Mouse (Mus musculus) heart, postnatal 36 days (tissue): ENCODE measurements around the gene Tada3. TPM values are rescaled to one million over a fixed set of nuclear protein-coding genes. Genes with fewer than 3 reads are reported as not detected.
"Not testable (repeated sequence)": the region's sequence is repeated elsewhere in the genome, so short reads cannot be mapped to it uniquely, and the experiment has no call there.

Experiments
- DNase-seq, 2 experiments: peaks; one replicate each; pipeline ENCODE4 v3.0.0; 2021 to 2022
- intact Hi-C: fragments of 180-260 bp; cut with DNase I; formaldehyde crosslinking; loops from one replicate; pipeline ENCODE4 v1.15.1; 2025
- microRNA-seq, 2 experiments: library from miRNA; unstranded; fragments of <30 nt; microRNA quantifications; one replicate each; pipeline ENCODE4 v1.2.0; 2021; ENCODE audit warnings: borderline number of aligned reads in 2 of 2
- total RNA-seq, 2 experiments: library from RNA; stranded (reverse); gene quantifications; 2 replicates each; pipeline ENCODE4 v1.2.3; 2021

The Tada3 gene
- total RNA-seq, 2 experiments from 2014 or later = 23.6 to 24.4 TPM

DNA sequence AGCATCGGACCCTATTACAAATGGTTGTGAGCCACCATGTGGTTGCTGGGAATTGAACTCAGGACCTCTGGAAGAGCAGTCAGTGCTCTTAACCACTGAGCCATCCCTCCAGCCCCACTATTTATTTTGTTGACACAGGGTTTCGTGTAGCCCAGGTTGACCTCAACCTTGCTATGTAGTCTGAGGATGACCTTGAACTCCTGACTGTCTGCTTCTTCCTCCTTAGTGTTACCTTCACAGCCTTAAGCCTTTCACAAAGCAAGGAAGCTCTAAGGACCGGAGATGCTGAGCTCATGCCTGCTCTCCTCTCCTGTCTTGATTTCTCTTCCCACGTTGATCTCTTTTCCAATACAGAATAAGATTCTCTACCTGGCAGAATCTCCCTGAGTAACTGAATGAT lies 30.8 kb downstream of the Tada3 start:
- DNase-seq = no peak
- intact Hi-C loops = no loop called here

DNA sequence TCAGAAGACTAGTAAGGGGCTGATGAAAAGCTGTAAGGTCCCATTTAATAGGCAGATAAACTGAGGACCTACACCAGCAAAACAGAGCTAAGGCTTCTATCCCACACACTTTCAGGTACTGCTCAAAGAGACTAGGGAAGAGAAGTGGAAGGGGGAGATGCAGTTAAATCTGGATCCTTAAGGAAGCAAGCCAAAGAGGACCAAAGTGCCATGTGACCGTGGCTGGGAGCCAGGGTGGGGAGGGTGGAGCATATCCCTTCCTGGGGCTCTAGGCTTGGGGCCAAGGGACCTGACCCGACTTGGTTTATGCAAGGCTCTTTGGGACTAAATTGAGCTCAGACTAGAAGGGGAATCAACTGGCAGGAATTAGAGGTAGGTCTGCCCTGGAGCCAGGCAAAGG lies 33.4 kb downstream of the Tada3 start:
- intact Hi-C loops = no loop called here
- peak; percentile 83 to 84 for DNase-seq

DNA sequence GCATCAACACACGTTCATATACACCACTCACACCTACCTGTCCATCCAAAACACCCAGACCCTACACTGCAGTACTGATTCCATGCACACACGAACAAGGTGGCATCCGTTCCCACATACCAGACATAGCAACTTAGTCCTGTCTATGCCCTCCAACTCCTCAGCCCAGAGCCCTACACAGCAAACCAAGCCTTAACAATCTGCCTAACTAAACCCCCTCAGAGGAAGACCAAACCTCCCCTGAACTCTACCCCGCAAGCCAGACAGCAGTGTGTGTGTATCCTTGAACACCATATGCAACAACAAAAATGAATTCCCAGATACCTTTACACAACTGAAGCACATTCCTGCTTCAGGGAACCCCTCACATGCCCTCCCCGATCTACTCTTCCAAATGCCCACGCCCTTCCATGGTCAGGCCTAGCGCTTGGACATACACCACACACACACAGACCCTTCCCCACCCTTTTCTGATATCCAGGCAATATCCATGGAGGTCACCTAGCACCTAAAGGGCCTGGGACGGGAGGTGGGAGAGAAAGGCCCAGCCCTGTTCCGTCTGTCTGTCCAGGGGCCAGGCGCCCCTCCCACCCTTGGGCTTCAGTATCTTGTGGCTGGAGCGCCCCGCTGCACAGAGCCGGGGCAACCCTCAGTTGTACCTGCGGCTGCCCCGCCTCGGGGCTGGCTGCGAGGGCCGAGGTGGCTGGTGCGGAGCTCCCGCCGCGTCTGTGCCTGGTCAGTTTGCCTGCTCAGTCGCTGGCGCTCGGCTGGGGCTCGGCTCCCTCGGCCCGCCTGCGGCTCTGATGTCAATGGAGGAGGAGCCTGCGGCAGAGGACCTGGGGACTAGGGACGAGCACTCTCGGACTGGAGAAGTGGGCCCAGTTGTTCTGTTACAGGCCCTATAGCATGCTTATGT lies 34.2 kb downstream of the Tada3 start, which contains the start of gene Camk1:
Gene Camk1 (minus strand): TSS at position 808 of the 916 bp plus-strand sequence.
- intact Hi-C loops = loop anchor here (1.0 kb wide), 1 partner anchor 34 kb away; the partner anchor contains the start of gene Tada3
- DNase-seq = peak; percentile 84 to 86

DNA sequence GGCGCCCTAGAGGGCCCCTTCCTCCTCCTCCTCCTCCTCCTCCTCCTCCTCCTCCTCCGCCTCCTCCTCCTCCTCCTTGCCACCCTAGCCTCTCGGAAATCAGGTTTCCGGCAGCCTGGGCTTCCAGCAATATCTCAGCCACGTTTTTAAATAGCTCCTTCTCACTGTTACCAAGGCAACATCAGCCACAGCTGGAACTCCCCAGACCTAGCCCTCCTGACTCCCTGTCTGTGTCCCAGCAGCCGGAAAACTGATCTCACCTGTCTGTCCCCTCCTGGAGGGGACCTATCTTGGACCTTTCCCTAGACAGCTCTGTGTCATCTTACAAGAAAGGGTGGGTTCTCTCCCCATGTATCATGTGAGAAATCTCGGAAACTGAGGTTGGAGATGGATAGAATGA lies 35.4 kb downstream of the Tada3 start:
- intact Hi-C loops = no loop called here
- DNase-seq = no peak

DNA sequence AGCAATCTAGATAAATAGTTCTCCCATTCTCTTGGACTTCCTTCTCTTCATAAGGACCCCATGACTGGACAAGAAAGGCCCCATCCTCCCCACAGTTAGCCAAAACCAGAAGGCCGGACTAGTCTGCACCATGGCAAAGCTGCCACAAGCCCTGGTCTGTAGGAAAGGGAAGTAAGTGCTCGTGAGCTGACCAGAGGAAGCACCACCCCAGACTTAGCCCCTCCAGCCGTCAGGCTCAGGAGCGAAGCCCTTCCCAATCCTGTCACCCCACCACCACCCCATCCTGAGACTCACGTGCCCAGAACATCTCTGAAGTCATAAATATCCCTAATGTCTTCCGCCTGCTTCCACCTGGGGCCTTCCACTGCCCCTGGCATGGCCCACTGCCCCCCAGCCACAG lies 36.1 kb downstream of the Tada3 start:
- DNase-seq = no peak
- intact Hi-C loops = no loop called here

DNA sequence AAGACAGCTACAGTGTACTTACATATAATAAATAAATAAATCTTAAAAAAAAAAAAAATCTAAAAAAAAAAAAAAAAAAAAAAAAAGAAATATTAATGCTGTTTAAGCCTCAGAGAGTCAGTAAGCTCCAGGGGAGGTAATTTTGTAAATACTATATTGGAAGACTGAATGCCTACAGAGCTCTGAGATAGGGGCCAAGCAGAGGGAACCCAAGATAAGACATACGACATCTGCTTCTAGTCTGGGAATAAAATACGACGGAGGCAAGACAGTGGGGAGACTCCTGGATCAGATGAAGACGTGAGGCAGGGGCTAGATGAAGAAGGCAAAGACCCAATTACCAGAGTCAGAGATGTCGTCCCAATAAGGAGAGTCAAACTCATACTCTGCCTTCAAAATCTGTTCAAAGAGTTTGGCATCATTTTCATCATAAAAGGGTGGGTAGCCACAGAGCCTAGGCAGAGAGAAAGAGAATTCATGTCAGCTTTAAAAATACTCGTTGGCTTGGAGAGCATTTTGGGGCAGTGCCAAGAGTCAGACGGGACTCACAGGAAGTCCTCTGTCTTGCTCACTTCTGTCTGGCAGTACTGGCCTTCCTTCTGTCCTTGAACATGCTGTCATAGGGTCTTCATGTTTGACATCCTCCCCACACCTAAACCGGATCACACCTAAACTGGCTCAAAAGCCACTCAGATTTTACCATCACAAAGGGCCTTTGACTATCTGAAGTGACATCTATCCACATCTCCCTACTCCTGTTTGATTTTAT lies 40.6 kb downstream of the Tada3 start:
- intact Hi-C loops = no loop called here
- DNase-seq = no peak

DNA sequence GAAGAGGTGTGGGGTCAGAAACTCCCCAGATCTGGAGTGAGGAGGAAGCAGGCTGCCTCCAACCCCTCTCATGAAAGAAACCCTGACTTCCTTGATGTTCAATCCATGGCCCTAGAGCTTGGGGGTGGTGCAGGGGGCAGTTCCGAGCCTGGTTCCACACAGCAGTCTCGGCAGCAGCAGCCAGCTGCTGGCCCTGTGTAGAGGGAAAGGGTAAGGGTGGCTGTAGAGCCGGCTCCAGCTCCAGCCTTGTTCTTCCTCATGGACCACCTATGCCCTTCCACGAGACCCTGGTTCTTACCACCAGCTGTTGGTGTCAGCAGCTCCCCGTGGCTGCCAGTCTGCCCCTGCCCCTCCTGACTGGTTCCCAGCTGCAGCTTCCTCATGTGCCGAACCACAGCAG lies 43.5 kb downstream of the Tada3 start:
- no peak for DNase-seq
- intact Hi-C loops = loop anchor here (5.0 kb wide), 1 partner anchor 133 kb away; no protein-coding TSS in a partner anchor

DNA sequence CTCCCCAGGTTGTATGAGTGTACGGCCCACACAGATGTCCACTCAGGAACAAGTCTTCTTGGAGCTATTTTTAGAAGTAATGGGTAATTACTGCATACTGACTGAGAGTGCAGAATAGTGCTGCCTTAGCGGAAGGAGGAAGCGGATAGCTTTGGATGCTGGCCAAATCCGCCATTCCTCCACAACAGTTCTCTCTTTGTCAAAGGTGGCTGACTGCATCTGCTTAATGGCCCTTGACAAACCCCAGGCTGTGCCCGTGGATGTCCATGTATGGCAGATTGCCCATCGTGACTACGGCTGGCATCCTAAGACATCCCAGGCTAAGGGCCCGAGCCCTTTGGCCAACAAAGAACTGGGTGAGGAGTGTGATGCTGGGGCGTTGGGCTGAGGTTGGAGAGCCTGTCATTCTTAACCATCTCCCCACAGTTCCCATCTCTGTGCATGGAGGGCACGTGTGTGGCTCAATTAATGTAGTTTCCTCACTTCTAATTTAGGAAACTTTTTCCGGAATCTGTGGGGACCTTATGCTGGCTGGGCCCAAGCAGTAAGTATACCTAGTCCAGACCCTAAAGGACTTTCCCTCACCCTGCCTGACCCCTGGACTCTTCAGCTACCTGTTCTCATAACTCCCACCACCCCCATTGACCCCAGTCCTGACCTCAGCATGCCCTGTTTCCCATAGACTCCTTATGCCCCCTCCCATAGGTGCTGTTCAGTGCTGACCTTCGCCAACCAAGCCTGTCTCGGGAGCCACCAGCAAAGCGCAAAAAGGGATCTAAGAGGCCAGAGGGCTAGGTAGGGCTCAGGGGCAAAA lies 44.3 kb downstream of the Tada3 start:
- intact Hi-C loops = loop anchor here (5.0 kb wide), 1 partner anchor 134 kb away; no protein-coding TSS in a partner anchor
- DNase-seq = peak; percentile 54 to 55

DNA sequence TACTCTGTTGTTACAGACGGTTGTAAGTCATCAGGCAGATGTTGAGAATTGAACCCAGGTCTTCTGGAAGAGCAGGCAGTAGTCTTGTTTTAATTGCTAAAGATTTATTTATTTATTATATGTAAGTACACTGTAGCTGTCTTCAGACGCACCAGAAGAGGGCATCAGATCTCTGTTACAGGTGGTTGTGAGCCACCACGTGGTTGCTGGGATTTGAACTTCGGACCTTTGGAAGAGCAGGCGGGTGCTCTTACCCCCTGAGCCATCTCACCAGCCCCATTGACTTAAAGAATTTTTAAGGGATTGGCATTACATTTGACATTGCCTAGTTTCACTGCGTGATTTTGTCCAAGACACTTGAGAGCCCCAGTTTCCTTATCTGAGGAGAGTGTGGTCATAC lies 44.9 kb downstream of the Tada3 start:
- intact Hi-C loops = loop anchor here (5.0 kb wide), 1 partner anchor 135 kb away; no protein-coding TSS in a partner anchor
- not testable (repeated sequence) for DNase-seq

DNA sequence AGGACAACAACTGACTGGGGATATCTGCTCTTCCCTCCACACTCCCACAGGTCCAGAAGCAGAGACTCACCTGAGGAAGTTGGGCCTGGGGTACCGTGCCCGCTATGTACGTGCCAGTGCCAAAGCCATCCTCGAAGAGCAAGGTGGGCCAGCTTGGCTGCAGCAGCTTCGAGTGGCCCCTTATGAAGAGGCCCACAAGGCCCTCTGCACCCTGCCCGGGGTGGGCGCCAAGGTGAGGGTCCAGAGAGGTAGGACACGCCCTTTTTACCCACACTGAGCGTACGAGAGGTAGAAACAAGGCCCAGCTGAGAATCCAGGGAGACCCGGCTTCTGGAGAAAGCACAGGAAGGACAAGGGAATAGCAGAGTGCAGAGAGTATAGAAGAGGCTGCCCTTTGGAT lies 46.0 kb downstream of the Tada3 start:
- intact Hi-C loops = loop anchor here (5.0 kb wide), 1 partner anchor 136 kb away; no protein-coding TSS in a partner anchor
- DNase-seq = no peak

DNA sequence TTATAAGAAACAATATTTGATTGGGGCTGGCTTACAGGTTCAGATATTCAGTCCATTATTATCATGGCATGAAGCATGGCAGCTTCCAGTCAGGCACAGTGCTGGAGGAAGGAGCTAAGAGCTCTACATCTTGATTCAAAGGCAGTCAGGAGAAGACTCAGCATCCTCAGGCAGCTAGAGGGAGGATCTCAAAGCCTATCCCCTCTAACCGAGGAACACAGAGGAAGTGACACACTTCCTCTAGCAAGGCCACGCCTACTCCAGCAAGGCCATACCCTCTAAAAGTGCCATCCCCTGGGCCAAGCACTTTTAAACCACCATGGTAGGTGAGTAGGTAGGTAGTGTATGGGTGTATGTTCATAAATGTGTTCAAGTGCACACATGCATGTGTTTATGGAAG lies 47.1 kb downstream of the Tada3 start:
- no peak for DNase-seq
- intact Hi-C loops = loop anchor here (5.0 kb wide), 1 partner anchor 137 kb away; no protein-coding TSS in a partner anchor

DNA sequence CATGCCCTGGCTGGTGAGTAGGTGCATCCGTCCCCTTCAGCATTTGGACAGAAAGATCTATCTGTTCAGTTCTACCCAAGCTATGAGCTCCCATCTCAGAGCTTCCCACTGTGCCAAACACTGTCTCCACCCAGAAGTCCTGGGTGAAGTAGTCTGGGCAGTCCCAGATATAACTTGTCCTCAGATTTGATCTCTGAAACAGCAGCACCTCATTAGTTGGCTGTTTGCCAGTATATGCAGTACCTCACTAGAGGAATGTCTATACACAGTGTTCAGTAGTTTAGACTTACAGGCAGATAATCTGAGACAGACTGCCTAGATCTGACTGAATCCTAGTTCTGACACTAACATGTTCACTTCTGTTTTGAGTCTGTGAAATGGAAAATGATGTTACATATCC lies 48.3 kb downstream of the Tada3 start:
- DNase-seq = no peak
- intact Hi-C loops = loop anchor here (5.0 to 10.0 kb wide), 2 partner anchors 153 to 275 kb away; partner anchors contain the start of genes Brk1, Creld1 and Fancd2os

DNA sequence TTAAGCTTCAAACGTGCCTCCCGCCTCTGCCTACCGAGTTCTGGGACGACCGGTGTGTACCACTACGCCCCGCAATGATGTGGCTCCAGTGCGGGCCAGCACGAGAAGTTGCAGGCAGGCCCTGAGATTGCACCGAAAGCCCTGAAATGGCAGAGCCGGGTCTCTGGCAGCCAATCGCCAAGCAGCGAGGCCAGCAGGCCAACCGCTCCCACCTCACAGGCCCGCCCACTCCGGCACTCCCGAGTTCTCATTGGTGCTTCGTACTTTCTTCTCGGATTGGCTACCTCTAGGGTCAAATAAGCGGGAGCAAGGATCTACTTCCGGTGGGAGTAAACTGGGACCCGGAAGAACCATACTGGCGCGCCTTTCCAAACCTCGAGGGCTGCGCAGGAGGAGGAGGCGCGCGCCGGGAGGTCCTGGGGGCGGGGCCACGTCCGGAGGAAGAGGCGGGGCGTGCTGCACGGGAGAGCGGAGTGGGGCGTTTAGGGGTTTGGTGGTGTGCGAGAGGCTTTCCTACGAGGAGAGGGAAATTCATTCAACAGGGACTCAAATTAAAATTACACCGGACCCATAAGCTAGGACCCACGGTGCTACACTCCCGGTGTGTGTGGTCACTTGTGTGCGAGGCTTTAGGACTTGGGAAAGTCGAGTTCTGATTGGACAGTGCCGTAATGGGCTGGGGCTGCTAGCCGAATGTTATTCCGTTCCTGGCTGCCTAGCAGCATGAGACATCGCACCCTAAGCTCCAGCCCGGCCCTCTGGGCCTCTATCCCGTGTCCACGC lies 51.0 kb downstream of the Tada3 start, which contains the start of gene Ogg1:
Gene Ogg1 (plus strand): TSS at position 440 of the 783 bp plus-strand sequence.
- intact Hi-C loops = loop anchor here (2.0 to 10.0 kb wide), 3 partner anchors 50 to 278 kb away; partner anchors contain the start of genes Brk1, Creld1, Fancd2os and Tada3

More for the DNA sequence above, 51.0 kb downstream of the Tada3 start, which contains the start of gene Ogg1:
- peak; percentile 94 to 95 for DNase-seq

Small RNAs within 50 kb of the gene (microRNA-seq; reads per million reads assigned to microRNA genes)
- gene Gm24387 = 0 reads per million in 2 experiments

Other genes starting within 250 kb of the Tada3 start
- under 1 TPM; 0.22 to 0.31 TPM for gene Lhfpl4, start 182.5 kb downstream of the Tada3 start, total RNA-seq
- gene Mtmr14, start 140.0 kb downstream of the Tada3 start, total RNA-seq = 10 to 100 TPM; 20.0 to 21.0 TPM
- gene Cpne9, start 95.6 kb downstream of the Tada3 start, total RNA-seq = under 1 TPM in 1 of 2 experiments, not detected in 1; 0.24 TPM
- gene Brpf1, start 70.7 kb downstream of the Tada3 start, total RNA-seq = 10 to 100 TPM; 14.0 to 16.7 TPM
- gene Ogg1, start 50.9 kb downstream of the Tada3 start, total RNA-seq = 1 to 10 TPM; 4.7 to 7.4 TPM
- 10 to 100 TPM; 65.3 to 78.4 TPM for gene Camk1, start 33.9 kb downstream of the Tada3 start, total RNA-seq
- gene Arpc4, start 232 bp upstream of the Tada3 start, total RNA-seq = 10 to 100 TPM; 69.5 to 73.0 TPM
- 1 to 10 TPM in 1 of 2 experiments, under 1 TPM in 1; 0.67 to 1.5 TPM for gene Ttll3, start 11.4 kb upstream of the Tada3 start, total RNA-seq
- 10 to 100 TPM in 1 of 2 experiments, 1 to 10 TPM in 1; 9.9 to 11.6 TPM for gene Rpusd3, start 41.5 kb upstream of the Tada3 start, total RNA-seq
- gene Cidec, start 57.9 kb upstream of the Tada3 start, total RNA-seq = 10 to 100 TPM in 1 of 2 experiments, 1 to 10 TPM in 1; 2.5 to 14.0 TPM
- gene Jagn1, start 64.7 kb upstream of the Tada3 start, total RNA-seq = 10 to 100 TPM; 20.4 to 20.9 TPM
- under 1 TPM; 0.65 to 0.67 TPM for gene Il17re, start 80.6 kb upstream of the Tada3 start, total RNA-seq
- 1 to 10 TPM; 6.4 to 6.7 TPM for gene Il17rc, start 93.5 kb upstream of the Tada3 start, total RNA-seq
- gene Creld1, start 105.4 kb upstream of the Tada3 start, total RNA-seq = 10 to 100 TPM; 45.9 to 57.5 TPM
- gene Prrt3, start 124.0 kb upstream of the Tada3 start, total RNA-seq = not detected
- 10 to 100 TPM; 57.9 to 61.8 TPM for gene Emc3, start 153.8 kb upstream of the Tada3 start, total RNA-seq
- under 1 TPM; 0.11 to 0.17 TPM for gene Fancd2, start 153.8 kb upstream of the Tada3 start, total RNA-seq
- gene Fancd2os, start 222.8 kb upstream of the Tada3 start, total RNA-seq = not detected
- 10 to 100 TPM; 72.7 to 78.5 TPM for gene Brk1, start 226.9 kb upstream of the Tada3 start, total RNA-seq
- 10 to 100 TPM; 10.5 to 13.8 TPM for gene Vhl, start 246.1 kb upstream of the Tada3 start, total RNA-seq